Mouse (Mus musculus) limb, embryonic 11.5 days (tissue): ENCODE measurements around the gene Slc19a1. TPM values are rescaled to one million over a fixed set of nuclear protein-coding genes. Genes with fewer than 3 reads are reported as not detected.

Experiments used
- ATAC-seq: fragments of 200-750 bp; cut with Nextera tagmentation; 2 replicates; pipeline ENCODE4 v1.8.0; 2017; ENCODE audit warnings: low read depth; ENCODE audit not compliant: insufficient number of reproducible peaks, low FRiP score, low TSS enrichment
- DNase-seq: peaks from one replicate; pipeline ENCODE4 v3.0.0-alpha.2; 2015; ENCODE audit warnings: low spot score
- H3K27ac ChIP-seq: fragments of 300-500 bp; sonication (generic); replicated peaks from 2 replicates; pipeline ENCODE4 v1.5.1; 2014; ENCODE audit warnings: low read depth, mild to moderate bottlenecking, low read length
- H3K27me3 ChIP-seq: fragments of 300-500 bp; sonication (generic); 2 replicates; pipeline ENCODE4 v1.6.1; 2014; ENCODE audit warnings: mild to moderate bottlenecking, low read length, mixed read lengths; ENCODE audit not compliant: control insufficient read depth, insufficient read depth
- H3K36me3 ChIP-seq: fragments of 300-500 bp; sonication (generic); 2 replicates; pipeline ENCODE4 v1.6.1; 2014; ENCODE audit warnings: mild to moderate bottlenecking, low read length, moderate library complexity, mixed read lengths; ENCODE audit not compliant: control insufficient read depth, insufficient read depth
- H3K4me1 ChIP-seq: fragments of 300-500 bp; sonication (generic); 2 replicates; pipeline ENCODE4 v1.6.1; 2014; ENCODE audit warnings: low read length, mixed read lengths; ENCODE audit not compliant: control insufficient read depth, insufficient read depth
- H3K4me2 ChIP-seq: fragments of 300-500 bp; sonication (generic); 2 replicates; pipeline ENCODE4 v1.6.1; 2014; ENCODE audit warnings: low read depth, mild to moderate bottlenecking, moderate library complexity; ENCODE audit not compliant: severe bottlenecking
- H3K4me3 ChIP-seq: fragments of 300-500 bp; sonication (generic); 2 replicates; pipeline ENCODE4 v1.5.1; 2014; ENCODE audit warnings: low read depth, low read length
- H3K9ac ChIP-seq: fragments of 300-500 bp; sonication (generic); 2 replicates; pipeline ENCODE4 v1.6.1; 2014; ENCODE audit warnings: mild to moderate bottlenecking, low read length
- H3K9me3 ChIP-seq: fragments of 300-500 bp; sonication (generic); 2 replicates; pipeline ENCODE4 v1.6.1; 2016; ENCODE audit warnings: low read length; ENCODE audit not compliant: control insufficient read depth
- WGBS: fragments of 180-500 bp; shearing (Covaris S2); extraction: QIAGEN DNeasy Blood & Tissue Kit; methylation state at CpG from one replicate; pipeline ENCODE4 v1.1.7; 2014; 5-methylcytosine and 5-hydroxymethylcytosine counted together
- polyA plus RNA-seq: library from polyadenylated mRNA; unstranded; fragments of >200 nt; fragmentation: Nextera tagmentation; extraction: Ambion mirVana; gene quantifications from 2 replicates; pipeline ENCODE4 v1.2.1, GENCODE M21; 2014

Slc19a1 gene
- polyA plus RNA-seq, 1 experiment from 2014 or later: 29.2 TPM

DNA sequence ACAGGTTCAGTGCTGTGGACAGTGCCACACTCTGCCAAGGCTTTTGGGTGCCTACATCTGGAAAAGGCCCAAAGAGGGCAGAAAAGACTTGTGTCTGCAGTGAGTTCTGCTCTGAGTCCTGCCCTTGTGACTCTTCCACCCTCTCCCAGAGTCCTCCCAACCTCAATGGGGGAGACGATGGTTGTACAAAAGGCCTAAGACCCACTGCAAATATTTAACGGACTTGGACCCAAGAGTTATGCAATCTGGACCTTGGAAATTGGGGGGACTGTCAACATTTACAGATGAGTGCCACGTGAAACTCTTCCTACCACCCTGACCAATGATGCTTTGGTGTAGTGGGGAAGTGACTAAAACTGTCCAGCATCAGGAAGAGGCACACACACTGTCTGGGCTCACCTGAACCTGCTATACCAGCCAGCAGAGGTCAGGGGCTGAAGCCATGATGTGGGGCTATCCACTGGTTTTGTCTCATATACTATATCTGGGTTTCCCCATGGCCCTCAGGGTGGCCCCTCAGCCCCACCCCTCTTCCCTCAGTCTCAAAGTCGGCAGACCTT, 59.6 kb downstream of the Slc19a1 start:
- no peak for DNase-seq
- Histone ChIP-seq H3K4me3 (no peak overlapping the region), H3K4me1 (no peaks in the 10 kb centered on the region), H3K36me3 (no peaks in the 10 kb centered on the region; the same call in 1 of the 2 replicates), H3K27me3 (no peaks in the 10 kb centered on the region), H3K27ac (no peak overlapping the region), H3K9ac (no peak overlapping the region), H3K4me2 (no peak overlapping the region), H3K9me3 (no peaks in the 10 kb centered on the region; the same call in 1 of the 2 replicates)
- no peak for ATAC-seq
- 85% methylated on average over 4 of the region's 4 CpGs for WGBS

- Histone ChIP-seq H3K27ac (no peak overlapping the region), H3K36me3 (no peaks in the 10 kb centered on the region), H3K4me2 (no peak overlapping the region), H3K4me3 (no peak overlapping the region), H3K9me3 (no peaks in the 10 kb centered on the region; the same call in 1 of the 2 replicates), H3K27me3 (no peaks in the 10 kb centered on the region), H3K4me1 (no peaks in the 10 kb centered on the region), H3K9ac (no peak overlapping the region)
- ATAC-seq (no peak), DNase-seq (no peak)
Measured at GRCm38 (mm10) chr10:77093817-77094216, 61.8 kb downstream of the Slc19a1 start.

DNA sequence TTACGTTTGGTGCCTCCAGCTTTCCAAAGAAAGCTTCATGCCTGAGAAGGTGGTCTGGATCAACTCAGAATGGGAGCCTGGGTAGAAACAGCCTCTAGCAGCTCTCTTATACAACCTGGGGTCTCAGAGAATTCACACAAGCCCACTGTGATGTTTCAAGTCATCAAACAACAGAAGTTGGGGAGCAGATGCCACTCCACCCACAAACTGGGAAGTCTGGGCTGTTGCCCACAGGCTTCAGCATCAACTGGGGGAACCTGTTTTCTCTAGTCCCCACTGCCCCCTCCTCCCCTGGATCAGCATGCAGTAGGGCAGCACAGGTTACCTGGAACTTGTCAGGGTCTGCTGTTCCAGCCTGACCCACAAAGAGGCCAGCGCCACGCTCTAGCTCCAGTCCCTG, 63.6 kb downstream of the Slc19a1 start:
- no peak overlapping the region for H3K4me3 ChIP-seq
- 90% methylated on average over 3 of the region's 3 CpGs for WGBS
- no peaks in the 10 kb centered on the region for H3K27me3 ChIP-seq
- H3K27ac ChIP-seq: no peak overlapping the region
- no peak overlapping the region for H3K4me2 ChIP-seq
- H3K4me1 ChIP-seq: no peaks in the 10 kb centered on the region
- H3K9ac ChIP-seq: no peak overlapping the region
- DNase-seq (no peak), ATAC-seq (no peak)
- H3K36me3 ChIP-seq: no peaks in the 10 kb centered on the region
- H3K9me3 ChIP-seq: no peaks in the 10 kb centered on the region; the same call in 1 of the 2 replicates

DNA sequence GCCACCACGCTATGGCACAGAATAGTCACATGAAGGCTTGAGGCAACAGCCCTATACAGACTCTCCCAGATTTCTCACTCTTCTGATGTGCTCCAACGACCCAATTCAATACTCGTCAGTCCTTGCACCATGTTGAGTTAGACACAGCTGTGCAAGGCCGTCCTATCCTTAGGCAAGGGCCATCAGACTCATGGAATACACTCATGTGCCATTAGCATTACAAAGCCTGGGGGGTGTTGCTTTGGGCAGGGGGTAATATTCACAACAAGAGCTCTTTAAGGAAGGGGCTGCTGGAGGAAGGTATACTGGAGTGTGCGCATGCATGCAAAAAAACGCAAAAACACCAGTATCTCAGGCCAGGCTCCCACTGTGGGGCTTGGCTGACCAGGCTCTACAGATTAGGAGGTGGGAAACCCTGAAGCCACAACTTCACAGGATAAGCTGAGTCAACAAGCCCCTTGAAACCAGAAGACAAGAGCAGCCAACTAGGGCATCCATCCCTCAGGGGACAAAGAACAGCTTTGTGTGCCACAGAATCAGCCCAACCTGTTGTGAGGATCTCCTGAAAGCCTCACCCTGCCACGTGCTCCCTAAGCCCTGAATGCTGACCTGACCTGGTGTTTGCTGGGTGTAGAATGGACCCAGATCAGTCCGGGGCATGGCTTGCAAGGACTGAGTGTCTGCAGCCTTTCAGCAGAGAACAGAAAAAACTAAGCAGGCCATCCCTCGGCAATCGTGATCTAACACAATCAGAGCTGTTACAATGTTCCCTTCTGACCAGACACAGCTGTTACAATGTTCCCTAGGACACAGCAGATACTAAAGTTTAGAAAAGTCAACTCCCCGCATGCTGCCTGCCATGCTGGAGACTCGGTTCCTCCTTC, 65.2 kb downstream of the Slc19a1 start:
- Histone ChIP-seq H3K36me3 (no peaks in the 10 kb centered on the region), H3K27ac (no peak overlapping the region), H3K27me3 (no peaks in the 10 kb centered on the region), H3K4me3 (no peak overlapping the region), H3K4me2 (no peak overlapping the region), H3K9ac (no peak overlapping the region), H3K9me3 (no peaks in the 10 kb centered on the region; the same call in 1 of the 2 replicates), H3K4me1 (no peaks in the 10 kb centered on the region)
- DNase-seq (no peak), ATAC-seq (no peak)
- WGBS: 86% methylated on average over 12 of the region's 12 CpGs

GRCm38 (mm10) chr10:77097890-77098200, 65.8 kb downstream of the Slc19a1 start:
- ATAC-seq (no peak), DNase-seq (no peak)
- no peaks in the 10 kb centered on the region; the same call in 1 of the 2 replicates for H3K9me3 ChIP-seq
- H3K27me3 ChIP-seq: no peaks in the 10 kb centered on the region
- no peak overlapping the region for H3K27ac ChIP-seq
- H3K4me1 ChIP-seq: no peaks in the 10 kb centered on the region
- no peaks in the 10 kb centered on the region for H3K36me3 ChIP-seq
- 89% methylated on average over 4 of the region's 4 CpGs for WGBS
- no peak overlapping the region for H3K4me2 ChIP-seq
- H3K4me3 ChIP-seq: no peak overlapping the region
- H3K9ac ChIP-seq: no peak overlapping the region

DNA sequence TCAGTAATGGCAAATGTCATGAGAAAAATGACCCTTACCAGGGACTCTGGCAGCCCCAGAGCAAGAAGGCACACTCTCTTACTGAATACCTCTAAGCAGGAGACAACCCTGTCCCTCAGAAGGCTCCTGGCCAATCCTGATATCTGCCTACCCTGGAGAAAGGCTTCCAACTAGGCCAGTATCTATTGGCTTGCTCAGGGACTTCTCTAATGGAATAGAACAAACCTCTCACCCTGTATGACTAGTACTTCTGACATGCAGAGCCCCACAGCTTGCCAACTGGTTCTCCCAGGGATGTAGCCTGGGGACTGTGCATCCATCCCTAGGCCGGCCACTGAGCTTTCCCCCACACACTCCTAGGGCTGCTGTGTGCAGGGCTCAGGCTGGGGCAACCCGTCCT, 66.6 kb downstream of the Slc19a1 start:
- DNase-seq: no peak
- WGBS: 91% methylated on average over 2 of the region's 2 CpGs
- no peak for ATAC-seq
- no peak overlapping the region for H3K27ac ChIP-seq
- H3K4me1 ChIP-seq: no peaks in the 10 kb centered on the region
- no peaks in the 10 kb centered on the region for H3K36me3 ChIP-seq
- no peaks in the 10 kb centered on the region for H3K9me3 ChIP-seq
- no peak overlapping the region for H3K9ac ChIP-seq
- no peak overlapping the region for H3K4me2 ChIP-seq
- H3K4me3 ChIP-seq: no peak overlapping the region
- no peaks in the 10 kb centered on the region for H3K27me3 ChIP-seq

- no peak for DNase-seq
- H3K9me3 ChIP-seq: no peaks in the 10 kb centered on the region
- H3K27me3 ChIP-seq: no peaks in the 10 kb centered on the region
- no peak overlapping the region for H3K9ac ChIP-seq
- no peak for ATAC-seq
- H3K36me3 ChIP-seq: no peaks in the 10 kb centered on the region
- H3K4me2 ChIP-seq: no peak overlapping the region
- H3K4me3 ChIP-seq: no peak overlapping the region
- WGBS: 81% methylated on average over 4 of the region's 4 CpGs
- no peaks in the 10 kb centered on the region for H3K4me1 ChIP-seq
- no peak overlapping the region for H3K27ac ChIP-seq
Measured at GRCm38 (mm10) chr10:77099777-77100176, 67.7 kb downstream of the Slc19a1 start.

GRCm38 (mm10) chr10:77103689-77104088, 71.6 kb downstream of the Slc19a1 start:
- Histone ChIP-seq H3K4me1 (no peaks in the 10 kb centered on the region), H3K36me3 (no peaks in the 10 kb centered on the region), H3K27ac (no peak overlapping the region), H3K4me3 (no peak overlapping the region), H3K9me3 (no peaks in the 10 kb centered on the region), H3K4me2 (no peak overlapping the region), H3K27me3 (no peaks in the 10 kb centered on the region), H3K9ac (no peak overlapping the region)
- ATAC-seq: no peak
- 77% methylated on average over 8 of the region's 8 CpGs for WGBS
- DNase-seq: no peak
